Mouse (Mus musculus) gastrocnemius, postnatal 25 days (tissue): ENCODE data around the gene Pnmal1. TPM values are rescaled to one million over a fixed set of nuclear protein-coding genes. Genes with fewer than 3 reads are reported as not detected.

Source experiments
- DNase-seq: peaks from one replicate; pipeline ENCODE4 v3.0.0; 2022
- long read RNA-seq, 2 experiments: library from polyadenylated mRNA; stranded (forward); transcript quantifications; one replicate each; pipeline ENCODE4 v2.0.0; 2021
- total RNA-seq, 2 experiments: library from RNA; stranded (reverse); gene quantifications; 1 replicate in 1 of 2; 2 replicates in 1 of 2; pipeline ENCODE4 v1.2.3; 2021

Pnmal1 gene
- not detected for total RNA-seq
- long read RNA-seq, experiment 1, result 0 reads
- long read RNA-seq, experiment 2, result 0 reads

DNA sequence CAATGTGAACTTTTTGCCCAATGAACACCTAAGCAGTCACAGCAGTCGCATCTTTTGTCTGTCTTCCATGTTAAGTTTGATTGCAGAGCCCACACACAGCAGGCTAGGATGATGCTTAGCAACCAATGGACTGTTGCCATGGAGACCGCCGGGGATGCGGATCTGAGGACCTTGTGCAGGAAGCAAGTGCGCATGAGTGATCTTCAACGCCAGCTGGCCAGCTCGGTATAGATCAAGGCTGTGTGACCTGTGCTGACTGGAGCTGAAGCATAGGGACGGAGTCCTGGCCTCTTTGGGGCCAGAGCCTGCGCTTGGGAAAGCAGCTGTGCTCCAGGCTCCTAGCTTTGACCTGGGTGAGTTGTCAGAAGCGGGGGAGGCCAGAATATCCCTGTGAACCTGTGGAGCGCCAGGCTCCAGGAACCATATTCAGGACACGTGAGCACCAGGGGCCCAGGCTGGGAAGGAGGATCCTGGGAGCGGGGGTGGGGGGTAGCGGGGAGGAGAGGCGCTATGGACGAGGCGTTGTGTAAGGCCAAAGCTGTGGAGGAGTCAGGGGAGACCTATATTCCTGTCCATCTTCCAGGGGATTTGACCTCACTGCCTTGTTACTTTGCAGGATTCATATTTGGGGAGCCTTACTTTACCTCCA lies at the start of gene Pnmal1:
TSS of gene Pnmal1 (plus strand) at position 141 of the 649 bp plus-strand sequence.
- no peak for DNase-seq

GRCm38 (mm10) chr7:16909909-16910308 lies 49.6 kb upstream of the Pnmal1 start:
- DNase-seq, result peak; percentile 26

GRCm38 (mm10) chr7:16911904-16912303 lies 47.6 kb upstream of the Pnmal1 start:
- no peak for DNase-seq

- peak; percentile 65 for DNase-seq
Measured at GRCm38 (mm10) chr7:16912360-16912759, 47.1 kb upstream of the Pnmal1 start.

DNA sequence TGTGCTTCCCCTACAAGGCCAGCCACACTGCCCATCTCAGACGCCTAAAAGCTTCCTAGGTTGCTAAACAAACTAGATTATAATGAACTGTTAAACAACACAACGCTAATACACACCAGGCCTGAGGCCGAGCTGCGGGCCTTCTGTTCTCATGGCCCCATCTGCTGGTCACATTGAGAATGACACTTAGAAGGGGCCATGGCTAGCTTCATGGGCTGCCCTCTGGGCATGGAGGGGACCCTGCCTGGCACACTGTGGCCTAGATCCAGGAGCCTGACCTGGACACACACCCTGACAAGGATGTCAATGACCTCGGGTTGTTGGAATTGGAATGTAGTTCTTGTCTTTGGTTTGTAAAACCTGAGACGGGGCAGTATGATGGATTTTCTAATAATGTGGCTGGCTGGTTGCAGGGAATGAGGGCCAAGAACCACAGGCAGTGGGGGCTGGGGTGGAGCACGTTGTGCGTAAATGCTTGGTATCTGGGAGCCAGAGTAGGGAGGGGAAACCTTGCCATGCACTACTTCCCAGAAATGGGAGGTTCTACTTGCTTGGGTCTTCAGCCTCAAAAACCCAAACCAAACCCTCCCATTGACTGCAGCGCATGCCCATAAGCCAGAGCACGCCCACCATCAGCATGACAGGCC lies 45.5 kb upstream of the Pnmal1 start:
- DNase-seq, result peak; percentile 52

- DNase-seq, result no peak
Measured at GRCm38 (mm10) chr7:16914453-16915343, 44.8 kb upstream of the Pnmal1 start.

GRCm38 (mm10) chr7:16915461-16916340 lies 43.8 kb upstream of the Pnmal1 start:
- DNase-seq, result no peak

DNA sequence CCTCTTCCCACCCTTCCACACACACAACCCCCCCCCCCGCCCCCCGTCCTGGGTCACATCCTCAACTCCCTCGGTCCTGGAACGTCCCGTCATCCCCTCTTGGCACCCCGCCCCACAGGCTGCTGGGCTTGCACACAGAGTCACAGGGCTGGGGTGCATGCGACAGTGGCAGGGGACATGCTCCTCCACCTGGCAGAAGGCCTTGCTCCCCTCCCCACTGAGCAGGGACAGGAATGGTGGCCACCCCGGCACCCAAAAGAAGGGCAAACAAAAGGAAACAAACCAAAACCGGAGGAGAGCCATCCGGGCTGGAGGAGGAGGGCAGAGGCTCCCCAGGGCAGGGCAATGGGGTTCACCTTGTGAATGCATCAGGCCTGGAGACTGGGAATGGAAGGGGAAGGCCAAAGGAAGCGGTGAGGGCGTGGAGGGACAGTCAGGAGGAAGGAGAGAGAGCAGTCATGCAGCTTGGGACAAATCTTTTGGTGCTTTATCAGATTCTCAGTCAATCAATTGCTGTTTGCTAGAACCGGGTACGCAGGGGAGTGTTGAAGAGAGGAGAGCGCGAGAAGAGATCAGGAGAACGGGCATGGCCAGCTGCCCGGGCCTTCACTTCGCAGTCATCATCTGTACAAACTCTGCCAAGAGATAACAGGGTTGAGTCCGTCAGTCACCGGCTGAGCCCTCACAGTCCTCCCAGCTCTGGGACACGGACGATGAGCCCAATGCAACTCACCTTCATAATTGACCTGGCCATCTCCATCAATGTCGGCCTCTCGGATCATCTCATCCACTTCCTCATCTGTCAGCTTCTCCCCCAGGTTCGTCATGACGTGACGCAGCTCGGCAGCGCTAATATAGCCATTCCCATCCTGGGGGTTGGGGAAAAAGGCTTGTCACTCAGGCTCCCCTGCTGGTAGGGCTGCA lies 42.9 kb upstream of the Pnmal1 start:
- DNase-seq, result no peak

GRCm38 (mm10) chr7:16917447-16917846 lies 42.0 kb upstream of the Pnmal1 start:
- DNase-seq, result no peak

DNA sequence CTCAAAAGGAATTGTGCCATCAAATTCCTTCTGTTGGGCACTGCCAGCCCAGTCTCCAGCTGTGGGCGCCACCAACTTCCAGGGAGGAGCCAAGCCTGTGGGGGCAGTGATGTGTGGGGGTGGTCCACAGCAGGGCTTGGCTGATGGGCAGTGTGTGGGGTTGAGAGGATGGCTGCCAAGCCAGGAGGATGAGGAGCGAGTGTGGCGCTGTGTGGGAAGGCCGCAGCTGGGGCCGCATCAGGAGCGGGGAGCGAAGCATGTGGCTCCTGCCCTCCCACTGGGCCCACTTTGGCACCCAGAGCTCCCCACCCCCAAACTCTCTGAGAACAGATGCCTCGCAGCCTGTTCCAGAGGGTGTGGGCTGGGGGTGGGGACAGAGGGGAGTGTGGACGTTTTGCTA lies 41.5 kb upstream of the Pnmal1 start:
- DNase-seq, result no peak

GRCm38 (mm10) chr7:16918670-16919069 lies 40.8 kb upstream of the Pnmal1 start:
- no peak for DNase-seq

DNA sequence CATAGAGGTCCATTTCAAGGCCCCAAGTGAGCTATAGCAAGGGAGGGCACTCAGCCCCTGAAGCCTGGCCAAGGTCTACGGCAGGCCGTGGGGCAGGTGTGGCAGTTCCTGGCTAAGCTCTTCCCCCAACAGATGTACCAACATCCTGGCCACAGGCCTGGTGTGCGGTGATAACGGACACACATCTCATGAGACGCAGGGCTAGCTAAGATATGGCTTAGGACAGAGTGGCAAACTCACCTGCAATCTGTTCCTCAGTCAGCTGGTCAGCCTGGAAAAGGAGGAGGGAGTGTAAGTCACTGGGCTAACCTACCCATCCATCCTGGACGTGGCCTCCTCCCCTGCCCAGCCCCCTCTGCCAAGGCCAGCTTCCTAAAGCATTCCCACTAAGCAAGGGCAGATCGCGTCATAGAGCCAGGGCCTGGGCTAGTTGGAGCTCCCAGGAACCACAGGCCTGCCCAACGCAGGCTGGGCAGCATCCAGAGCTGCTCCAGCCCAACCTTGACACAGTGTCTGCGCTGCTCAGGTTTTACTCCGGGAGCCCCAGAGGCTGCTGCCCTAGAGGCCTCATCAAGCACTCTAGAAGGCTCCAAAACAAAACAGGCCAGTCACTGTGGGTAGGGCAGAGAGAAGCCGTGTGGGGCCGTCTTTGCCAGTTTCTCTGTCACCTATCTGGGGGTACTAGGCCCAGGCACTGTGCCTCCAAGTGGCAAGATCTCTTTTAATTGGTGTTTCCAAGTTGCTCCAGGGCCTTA lies 39.9 kb upstream of the Pnmal1 start:
- no peak for DNase-seq

- DNase-seq, result no peak
Measured at GRCm38 (mm10) chr7:16920150-16920579, 39.3 kb upstream of the Pnmal1 start.

DNA sequence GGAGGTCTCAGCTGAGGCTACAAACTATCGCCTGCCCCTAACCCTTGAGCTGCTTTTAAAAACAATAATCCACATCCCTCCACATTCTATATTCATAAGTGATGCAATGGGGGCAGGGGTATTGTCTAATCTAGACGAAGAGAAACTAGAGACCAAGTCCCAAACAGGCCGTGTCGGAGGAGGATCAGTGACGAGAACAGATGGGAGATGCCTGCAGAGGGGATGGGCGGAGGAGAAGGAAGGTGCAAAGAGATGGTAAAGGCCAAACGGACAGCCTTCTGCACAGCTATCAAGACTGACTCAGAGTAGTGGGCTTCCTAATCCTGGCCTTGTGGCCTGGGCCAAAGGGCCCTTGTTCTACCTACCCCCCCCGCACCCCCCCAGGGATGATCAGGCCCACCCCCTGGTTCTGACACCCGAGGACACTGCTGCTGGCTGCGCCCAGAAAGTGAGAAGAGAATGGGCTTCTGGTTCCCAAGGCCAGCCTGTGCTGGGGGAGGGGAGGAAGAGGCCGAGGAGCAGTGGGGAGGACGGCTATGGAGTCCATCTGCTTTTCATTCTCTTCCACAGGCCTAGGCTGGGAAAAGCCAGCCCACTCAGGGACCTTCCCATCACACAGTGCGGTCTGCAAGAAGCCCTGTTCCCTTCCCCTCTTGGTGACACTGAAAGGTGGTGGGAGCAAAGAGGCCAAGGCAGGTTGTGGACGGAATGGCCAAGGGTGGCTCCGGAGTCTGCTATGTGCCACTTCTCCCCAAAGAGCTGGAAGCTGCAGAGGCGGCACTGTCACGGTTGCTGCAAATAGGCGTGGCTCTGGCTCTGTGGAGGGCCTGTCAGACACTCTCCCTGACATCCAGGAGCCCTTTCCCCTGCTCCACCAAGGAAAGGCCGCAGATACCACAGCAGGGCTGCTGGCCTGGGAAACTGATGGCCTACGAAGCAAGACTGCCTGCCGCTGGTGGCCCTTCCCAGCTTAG lies 38.4 kb upstream of the Pnmal1 start:
- DNase-seq, result peak; percentile 46

GRCm38 (mm10) chr7:16921881-16922335 lies 37.6 kb upstream of the Pnmal1 start:
- DNase-seq, result peak; percentile 35

GRCm38 (mm10) chr7:16922360-16922973 lies 37.0 kb upstream of the Pnmal1 start:
- peak; percentile 34 for DNase-seq

DNA sequence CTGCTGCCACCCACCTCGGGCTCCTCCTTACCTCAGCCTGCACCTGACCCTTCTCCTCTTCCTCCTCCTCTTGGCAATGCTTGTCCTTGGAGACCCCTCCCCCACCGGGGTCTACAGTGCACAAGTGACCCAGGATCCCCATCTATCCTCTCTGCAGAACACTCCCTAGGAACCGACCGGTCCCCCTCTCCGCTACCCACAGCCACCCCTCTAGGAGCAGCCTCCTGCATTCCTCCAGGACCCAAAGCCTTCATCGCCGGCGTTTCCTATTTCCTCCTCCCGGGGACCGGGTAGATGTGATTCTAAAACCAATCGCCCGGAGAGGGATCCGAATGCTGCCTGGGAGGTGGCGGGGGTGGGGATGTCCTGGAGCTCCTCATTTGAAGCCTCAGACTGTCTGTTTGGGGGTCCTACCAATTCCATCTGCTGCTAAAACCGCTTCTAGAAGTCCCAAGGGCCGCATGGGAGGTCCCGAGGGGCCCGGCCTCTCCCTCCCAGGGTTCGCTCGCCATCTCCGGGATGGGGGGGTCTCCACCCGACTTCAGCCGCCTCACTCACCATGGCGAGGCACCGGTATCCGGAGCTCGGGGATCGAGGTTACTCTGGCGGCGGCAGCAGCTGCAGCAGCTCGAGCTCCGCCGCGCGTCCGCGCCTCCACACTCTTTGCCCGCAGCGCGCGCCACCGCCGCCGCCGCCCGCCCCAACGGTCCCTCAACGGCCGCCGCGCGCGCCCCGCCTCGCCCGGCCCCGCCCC lies 36.0 kb upstream of the Pnmal1 start:
- no peak for DNase-seq
